Mouse (Mus musculus) hindbrain, embryonic 12.5 days (tissue): Measurements from ENCODE around the gene Dcps. TPM values are rescaled to one million over a fixed set of nuclear protein-coding genes. Genes with fewer than 3 reads are reported as not detected.
A peak's percentile ranks its signal among the peaks of the same experiment; 100 is the strongest.
"Not testable (repeated sequence)": the region's sequence is repeated elsewhere in the genome, so short reads cannot be mapped to it uniquely, and the experiment has no call there.

Experiments
- ATAC-seq: fragments of 200-750 bp; cut with Nextera tagmentation; 2 replicates; pipeline ENCODE4 v1.8.0; 2017; ENCODE audit warnings: moderate TSS enrichment; ENCODE audit not compliant: low FRiP score
- H3K27ac ChIP-seq: fragments of 300-500 bp; sonication (generic); 2 replicates; pipeline ENCODE4 v1.5.1; 2016; ENCODE audit warnings: mild to moderate bottlenecking
- H3K27me3 ChIP-seq: fragments of 300-500 bp; sonication (generic); 2 replicates; pipeline ENCODE4 v1.6.1; 2016; ENCODE audit warnings: mild to moderate bottlenecking
- H3K36me3 ChIP-seq: fragments of 300-500 bp; sonication (generic); 2 replicates; pipeline ENCODE4 v1.6.1; 2016; ENCODE audit warnings: mild to moderate bottlenecking
- H3K4me1 ChIP-seq: fragments of 300-500 bp; sonication (generic); 2 replicates; pipeline ENCODE4 v1.6.1; 2016
- H3K4me2 ChIP-seq: fragments of 300-500 bp; sonication (generic); replicated peaks from 2 replicates; pipeline ENCODE4 v1.6.1; 2016; ENCODE audit warnings: mild to moderate bottlenecking
- H3K4me3 ChIP-seq: fragments of 300-500 bp; sonication (generic); 2 replicates; pipeline ENCODE4 v1.5.1; 2016; ENCODE audit warnings: mild to moderate bottlenecking
- H3K9ac ChIP-seq: fragments of 300-500 bp; sonication (generic); 2 replicates; pipeline ENCODE4 v1.6.1; 2016; ENCODE audit warnings: mild to moderate bottlenecking, moderate library complexity
- H3K9me3 ChIP-seq: fragments of 300-500 bp; sonication (generic); replicated peaks from 2 replicates; pipeline ENCODE4 v1.6.1; 2016; ENCODE audit warnings: mild to moderate bottlenecking
- WGBS: fragments of 180-500 bp; shearing (Covaris S2); methylation state at CpG from one replicate; pipeline ENCODE4 v1.1.7; 2016; 5-methylcytosine and 5-hydroxymethylcytosine counted together
- polyA plus RNA-seq: library from polyadenylated mRNA; unstranded; fragments of >200 nt; fragmentation: Nextera tagmentation; extraction: Ambion mirVana; gene quantifications from 2 replicates; pipeline ENCODE4 v1.2.1, GENCODE M21; 2016

Gene Dcps
- polyA plus RNA-seq, 1 experiment from 2014 or later = 73.8 TPM

DNA sequence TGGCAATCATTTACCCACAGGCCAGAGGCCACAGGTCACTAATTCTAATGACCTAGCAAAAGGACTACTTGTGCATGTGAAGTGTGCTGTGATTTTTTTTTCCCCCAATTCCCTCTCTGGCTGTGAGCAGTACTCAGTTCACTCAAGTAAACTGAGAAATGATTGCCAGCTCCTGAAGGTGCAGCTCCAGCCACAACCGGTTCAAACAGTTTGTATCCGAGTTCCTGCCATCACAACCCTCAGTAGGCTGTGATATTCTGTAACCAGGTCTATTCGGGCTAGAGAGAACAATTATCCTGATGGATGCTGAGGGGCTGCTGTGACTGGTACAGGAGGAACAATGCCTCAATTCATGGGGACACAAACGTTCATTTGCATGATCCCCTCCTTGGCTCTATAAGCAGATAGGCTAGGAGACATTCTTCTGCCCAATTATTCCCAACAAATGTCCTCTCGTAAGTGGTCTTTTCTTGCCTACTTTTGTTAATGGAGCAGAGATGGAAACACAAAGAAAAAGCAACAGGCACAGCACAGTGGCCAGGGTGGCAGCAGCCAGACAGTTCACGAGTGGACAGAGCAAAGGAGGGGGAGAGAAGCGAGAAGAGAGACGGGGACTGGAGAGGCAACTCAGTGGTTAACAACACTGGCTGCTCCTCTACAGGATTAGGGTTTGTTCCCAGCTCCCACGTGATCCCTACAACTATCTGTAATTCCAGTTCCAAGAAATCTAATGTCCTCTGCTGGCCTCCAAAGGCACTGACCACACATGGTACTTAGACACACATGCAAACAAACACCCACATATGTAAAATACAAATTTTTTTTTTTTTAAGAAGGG, 8.8 kb downstream of the Dcps start:
- Histone ChIP-seq H3K9ac (no peak overlapping the region), H3K4me1 (peaks cover 9% of the 10 kb centered on the region), H3K4me2 (no peak overlapping the region), H3K4me3 (no peak overlapping the region), H3K27ac (peak overlapping the region; percentile 45), H3K36me3 (peaks cover 20% of the 10 kb centered on the region), H3K9me3 (no peaks in the 10 kb centered on the region), H3K27me3 (no peaks in the 10 kb centered on the region)
- ATAC-seq = peak; percentile 82
- WGBS = 28% methylated on average over 9 of the region's 9 CpGs

DNA sequence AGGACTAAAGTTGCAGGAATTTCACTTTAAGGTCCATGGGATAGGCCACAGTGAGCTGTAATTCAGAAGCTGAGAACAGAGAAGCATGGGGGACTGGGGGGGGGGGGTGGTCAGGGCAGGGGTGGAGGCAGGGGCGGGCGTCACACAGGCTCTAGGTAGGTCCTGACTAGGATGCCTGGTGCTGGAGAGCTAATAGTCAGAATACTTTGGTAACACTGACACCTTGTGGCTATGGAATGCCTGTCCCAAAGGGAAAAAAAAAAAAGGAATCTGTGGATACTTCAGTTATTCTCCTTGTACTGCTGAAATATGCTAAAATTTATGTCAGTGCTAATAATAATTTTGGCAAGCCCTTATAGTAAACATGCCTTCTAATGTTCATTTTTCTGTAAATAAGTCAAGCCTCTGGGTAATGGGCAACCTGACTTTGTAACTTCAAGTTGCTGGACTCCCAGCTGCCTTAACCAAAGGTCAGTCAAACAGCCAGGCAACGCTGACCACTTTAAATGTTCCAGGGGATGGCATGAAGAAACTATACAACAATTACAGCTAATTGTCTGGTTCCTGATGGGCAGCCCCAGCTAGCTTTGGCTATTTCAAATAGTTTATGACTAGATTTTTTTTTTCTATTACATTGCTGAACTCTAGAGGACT, 9.6 kb downstream of the Dcps start:
- H3K4me3 ChIP-seq = no peak overlapping the region
- H3K4me2 ChIP-seq = no peak overlapping the region
- H3K4me1 ChIP-seq = peaks cover 9% of the 10 kb centered on the region
- no peaks in the 10 kb centered on the region for H3K27me3 ChIP-seq
- H3K9ac ChIP-seq = no peak overlapping the region
- 0 out of 2 replicates have a peak, but pooled peaks have one; percentile 23 for ATAC-seq
- no peak overlapping the region for H3K27ac ChIP-seq
- H3K36me3 ChIP-seq = peaks cover 20% of the 10 kb centered on the region
- no peaks in the 10 kb centered on the region for H3K9me3 ChIP-seq
- WGBS = 22% methylated on average over 3 of the region's 3 CpGs

DNA sequence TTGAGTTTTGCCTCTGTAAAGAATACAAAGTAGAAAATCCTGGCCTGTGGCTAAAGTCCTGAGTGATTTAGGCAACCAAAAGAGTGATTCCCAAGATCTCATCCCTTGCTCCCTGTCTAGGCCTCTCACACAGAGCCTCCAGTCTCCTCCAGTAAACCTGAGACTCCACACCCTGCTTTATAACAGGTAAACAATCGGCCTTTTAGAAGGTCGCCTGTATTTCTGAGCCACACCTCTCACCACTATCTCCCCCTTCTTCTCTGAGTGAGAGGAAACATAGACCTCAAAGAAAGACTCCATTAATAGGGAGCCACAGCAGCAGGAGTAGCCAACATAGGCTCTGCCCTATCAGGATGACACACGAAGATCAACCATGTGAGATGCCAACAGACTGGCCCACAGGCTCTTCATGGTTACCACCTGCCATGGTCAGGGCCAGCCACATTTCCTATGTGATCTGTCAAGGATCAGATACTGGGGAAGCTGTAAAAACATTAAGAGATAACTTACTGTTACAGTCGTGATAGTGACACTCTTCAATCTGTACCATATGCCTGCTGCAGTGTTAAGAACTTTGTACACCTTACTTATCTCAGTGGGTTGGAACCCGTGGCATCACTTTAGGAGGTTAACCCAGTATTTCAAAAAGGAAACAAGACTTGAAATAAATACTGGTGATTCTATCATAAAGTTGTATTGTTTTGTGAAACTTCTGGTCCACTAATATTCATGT, 11.6 kb downstream of the Dcps start:
- peaks cover 6% of the 10 kb centered on the region for H3K36me3 ChIP-seq
- ATAC-seq = no peak
- H3K9me3 ChIP-seq = no peaks in the 10 kb centered on the region
- H3K4me2 ChIP-seq = no peak overlapping the region
- WGBS = 82% methylated on average over 5 of the region's 5 CpGs
- no peak overlapping the region for H3K9ac ChIP-seq
- no peak overlapping the region for H3K4me3 ChIP-seq
- H3K4me1 ChIP-seq = peaks cover 9% of the 10 kb centered on the region
- no peak overlapping the region for H3K27ac ChIP-seq
- H3K27me3 ChIP-seq = no peaks in the 10 kb centered on the region

DNA sequence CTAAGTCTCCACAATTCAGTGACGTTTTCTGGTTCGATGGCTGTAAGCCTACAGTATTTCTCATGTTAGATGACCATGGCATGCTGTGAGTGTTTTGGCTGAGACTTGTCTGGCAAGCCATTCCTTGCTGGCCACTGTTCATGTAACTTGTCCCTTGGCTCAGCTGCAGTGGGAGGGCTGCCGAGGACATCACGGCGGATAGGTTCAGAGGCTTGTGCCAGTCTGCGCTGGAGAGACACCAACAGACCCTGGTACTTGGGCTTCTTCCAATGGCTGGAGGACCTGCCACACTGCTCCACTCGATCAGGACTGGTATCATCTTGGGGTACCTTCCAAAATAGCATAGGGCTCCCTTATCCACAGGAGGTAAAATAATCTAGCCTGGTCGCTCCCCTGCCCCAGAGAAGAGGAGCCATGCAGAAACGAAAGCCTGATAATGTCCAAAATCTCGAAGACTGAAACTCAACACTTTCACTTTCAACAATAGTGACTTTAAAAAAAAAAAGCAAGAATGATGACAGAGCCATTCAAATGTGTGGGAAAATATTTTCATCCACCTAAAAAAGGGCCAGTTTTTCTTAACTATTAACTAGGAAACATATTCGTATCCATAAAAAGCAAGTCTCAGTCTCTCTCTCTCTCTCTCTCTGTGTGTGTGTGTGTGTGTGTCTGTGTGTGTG, 12.7 kb downstream of the Dcps start:
- H3K4me3 ChIP-seq = no peak overlapping the region
- H3K27ac ChIP-seq = no peak overlapping the region
- WGBS = 91% methylated on average over 11 of the region's 11 CpGs
- ATAC-seq = no peak
- H3K4me1 ChIP-seq = peaks cover 9% of the 10 kb centered on the region
- H3K4me2 ChIP-seq = no peak overlapping the region
- no peak overlapping the region for H3K9ac ChIP-seq
- H3K9me3 ChIP-seq = no peaks in the 10 kb centered on the region
- H3K27me3 ChIP-seq = no peaks in the 10 kb centered on the region
- H3K36me3 ChIP-seq = peaks cover 6% of the 10 kb centered on the region

DNA sequence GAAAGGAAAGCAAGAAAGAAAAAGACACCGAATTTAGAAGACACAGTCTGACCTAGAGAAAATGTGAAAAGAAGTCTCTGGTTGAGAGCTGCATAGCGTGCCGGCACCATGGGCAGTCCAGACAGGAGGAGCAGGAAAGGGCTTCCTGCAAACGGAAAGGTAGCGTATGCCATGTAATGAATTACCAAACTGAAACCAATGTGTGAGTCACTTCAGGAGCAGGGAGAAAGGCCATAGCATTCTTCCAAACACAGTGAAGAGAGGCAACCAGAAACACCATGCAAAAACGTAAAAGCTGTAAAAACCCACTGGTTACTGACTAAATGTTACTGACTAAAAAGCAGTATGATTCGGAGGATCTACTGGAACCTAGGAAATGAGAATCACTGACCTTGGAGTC, 14.1 kb downstream of the Dcps start:
- Histone ChIP-seq H3K4me3 (no peak overlapping the region), H3K9me3 (no peaks in the 10 kb centered on the region), H3K4me1 (no peaks in the 10 kb centered on the region), H3K36me3 (peaks cover 6% of the 10 kb centered on the region), H3K9ac (no peak overlapping the region), H3K4me2 (no peak overlapping the region), H3K27me3 (no peaks in the 10 kb centered on the region), H3K27ac (no peak overlapping the region)
- ATAC-seq = no peak
- 87% methylated on average over 7 of the region's 7 CpGs for WGBS

DNA sequence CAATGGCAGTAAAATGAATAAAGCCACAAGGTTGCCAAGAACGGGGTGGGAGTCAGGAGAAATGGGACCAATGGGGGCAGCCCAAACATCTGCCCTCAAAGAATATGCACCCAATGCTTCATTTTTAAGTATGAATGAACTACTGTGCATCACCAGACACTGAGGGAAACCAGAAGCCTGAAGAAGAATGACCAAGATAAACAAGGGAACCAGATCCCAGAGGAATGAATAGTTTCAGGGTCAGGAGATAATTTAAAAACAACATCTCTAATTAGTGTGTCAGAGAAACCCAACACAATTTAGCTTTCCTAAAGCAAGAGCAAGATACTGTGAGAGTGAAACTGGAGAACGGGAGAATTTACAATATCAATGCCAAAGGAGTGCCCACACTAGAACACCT, 15.2 kb downstream of the Dcps start:
- WGBS = 76% methylated on average over 2 of the region's 2 CpGs
- no peaks in the 10 kb centered on the region for H3K4me1 ChIP-seq
- no peaks in the 10 kb centered on the region for H3K9me3 ChIP-seq
- H3K4me3 ChIP-seq = no peak overlapping the region
- no peak overlapping the region for H3K27ac ChIP-seq
- no peaks in the 10 kb centered on the region for H3K27me3 ChIP-seq
- H3K4me2 ChIP-seq = no peak overlapping the region
- H3K9ac ChIP-seq = no peak overlapping the region
- peaks cover 6% of the 10 kb centered on the region for H3K36me3 ChIP-seq
- ATAC-seq = no peak

DNA sequence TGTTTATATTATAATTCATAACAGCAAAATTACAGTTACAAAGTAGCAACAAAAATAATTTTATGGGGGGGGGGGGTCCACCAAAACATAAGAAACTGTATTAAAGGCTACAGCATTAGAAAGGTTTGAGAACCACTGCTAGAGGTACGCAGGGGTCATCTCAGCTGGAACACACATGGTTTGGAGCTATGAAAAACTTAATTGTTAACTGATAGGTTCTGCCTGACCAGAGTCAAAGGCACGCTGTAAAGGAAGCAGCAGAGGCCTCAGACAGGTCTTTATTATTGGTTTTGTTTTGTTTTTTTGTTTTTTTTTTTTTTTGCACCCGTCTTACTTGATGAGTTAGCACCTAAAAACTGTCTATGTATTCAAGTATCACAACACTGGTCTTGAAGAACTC, 17.4 kb downstream of the Dcps start:
- Histone ChIP-seq H3K9ac (no peak overlapping the region), H3K4me3 (no peak overlapping the region), H3K27ac (no peak overlapping the region), H3K27me3 (no peaks in the 10 kb centered on the region), H3K9me3 (no peaks in the 10 kb centered on the region), H3K4me1 (no peaks in the 10 kb centered on the region), H3K36me3 (peaks cover 6% of the 10 kb centered on the region), H3K4me2 (no peak overlapping the region)
- ATAC-seq = no peak
- 82% methylated on average over 3 of the region's 3 CpGs for WGBS

DNA sequence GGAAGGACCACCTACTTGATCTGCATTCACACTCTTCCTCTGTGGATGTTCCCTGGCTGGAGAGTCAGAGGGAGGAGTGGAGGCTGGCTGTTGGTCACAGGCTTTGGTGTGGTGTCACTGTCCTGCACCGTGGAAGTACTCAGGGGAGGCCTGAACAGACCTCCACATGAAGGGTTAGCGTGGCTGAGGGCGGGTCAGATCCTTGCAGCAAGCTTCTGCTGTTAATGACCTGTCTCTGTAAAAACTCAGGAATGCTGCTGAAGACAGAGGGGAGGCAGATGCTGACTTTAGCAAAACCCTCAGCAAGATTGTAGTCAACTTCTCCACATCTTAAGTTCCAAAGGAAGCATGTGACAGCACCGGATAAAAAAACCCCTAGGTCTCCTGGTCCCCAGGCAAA, 19.0 kb downstream of the Dcps start:
- no peak overlapping the region for H3K27ac ChIP-seq
- no peak overlapping the region for H3K4me2 ChIP-seq
- no peak overlapping the region for H3K9ac ChIP-seq
- ATAC-seq = no peak
- H3K9me3 ChIP-seq = no peaks in the 10 kb centered on the region
- no peaks in the 10 kb centered on the region for H3K27me3 ChIP-seq
- WGBS = 82% methylated on average over 4 of the region's 4 CpGs
- no peaks in the 10 kb centered on the region for H3K36me3 ChIP-seq
- no peaks in the 10 kb centered on the region for H3K4me1 ChIP-seq
- no peak overlapping the region for H3K4me3 ChIP-seq

DNA sequence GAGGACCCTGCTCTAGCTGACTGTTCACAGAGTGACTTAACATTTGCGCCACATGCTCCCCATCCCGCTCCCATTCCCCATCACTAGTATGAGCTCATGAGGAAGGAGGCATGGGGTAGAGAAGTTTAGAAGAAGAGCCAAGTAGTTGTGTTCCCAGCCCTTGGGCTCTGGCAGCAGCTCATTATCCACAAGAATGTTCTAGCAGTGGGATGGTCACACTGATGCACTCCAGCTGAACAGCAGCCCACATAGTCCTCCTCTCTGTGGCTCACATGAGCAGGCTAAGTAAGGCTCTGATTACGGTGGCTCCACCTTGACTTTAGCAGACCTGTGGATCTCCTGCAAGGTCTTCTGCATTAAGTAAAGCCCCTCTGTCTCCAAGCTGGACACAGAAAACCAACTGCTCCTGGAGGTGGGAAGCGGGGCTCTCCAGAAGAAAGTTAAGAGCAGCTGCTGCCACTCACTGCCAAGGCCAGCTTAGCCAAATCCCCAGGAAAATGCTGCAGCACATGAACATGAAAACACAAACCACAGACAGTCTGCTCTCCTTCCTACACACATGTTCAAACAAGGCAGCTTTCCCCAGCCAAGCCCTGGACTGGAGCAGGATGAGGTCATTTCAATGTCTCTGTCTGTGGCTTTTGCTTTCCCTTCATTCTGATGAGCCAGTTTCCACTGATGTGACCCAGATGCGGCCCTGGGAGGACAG, 19.7 kb downstream of the Dcps start:
- no peak overlapping the region for H3K4me2 ChIP-seq
- no peaks in the 10 kb centered on the region for H3K9me3 ChIP-seq
- H3K4me1 ChIP-seq = no peaks in the 10 kb centered on the region
- ATAC-seq = no peak
- no peak overlapping the region for H3K27ac ChIP-seq
- WGBS = 89% methylated on average over 5 of the region's 5 CpGs
- no peak overlapping the region for H3K4me3 ChIP-seq
- no peak overlapping the region for H3K9ac ChIP-seq
- H3K27me3 ChIP-seq = no peaks in the 10 kb centered on the region
- H3K36me3 ChIP-seq = no peaks in the 10 kb centered on the region

DNA sequence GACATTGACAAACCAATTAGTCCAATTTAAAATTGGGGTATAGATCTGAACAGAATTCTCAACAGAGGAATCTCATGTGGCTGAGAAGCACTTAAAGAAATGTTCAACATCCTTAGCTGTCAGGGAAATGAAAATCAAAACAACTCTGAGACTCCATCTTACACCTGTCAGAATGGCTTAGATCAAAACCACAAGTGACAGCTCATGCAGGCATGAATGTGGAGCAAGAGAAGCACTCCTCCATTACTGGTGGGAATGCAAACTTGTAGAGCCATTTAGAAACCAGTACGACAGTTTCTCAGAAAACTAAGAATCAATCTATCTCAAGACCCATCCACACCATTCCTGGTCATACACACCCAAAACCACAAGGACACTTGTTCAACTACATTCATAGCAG, 22.9 kb downstream of the Dcps start:
- Histone ChIP-seq H3K9ac (no peak overlapping the region), H3K27me3 (no peaks in the 10 kb centered on the region), H3K4me1 (no peaks in the 10 kb centered on the region), H3K36me3 (no peaks in the 10 kb centered on the region), H3K4me3 (no peak overlapping the region), H3K4me2 (no peak overlapping the region), H3K27ac (no peak overlapping the region), H3K9me3 (no peaks in the 10 kb centered on the region)
- WGBS = 87% methylated on average over 1 of the region's 1 CpGs
- no peak for ATAC-seq

DNA sequence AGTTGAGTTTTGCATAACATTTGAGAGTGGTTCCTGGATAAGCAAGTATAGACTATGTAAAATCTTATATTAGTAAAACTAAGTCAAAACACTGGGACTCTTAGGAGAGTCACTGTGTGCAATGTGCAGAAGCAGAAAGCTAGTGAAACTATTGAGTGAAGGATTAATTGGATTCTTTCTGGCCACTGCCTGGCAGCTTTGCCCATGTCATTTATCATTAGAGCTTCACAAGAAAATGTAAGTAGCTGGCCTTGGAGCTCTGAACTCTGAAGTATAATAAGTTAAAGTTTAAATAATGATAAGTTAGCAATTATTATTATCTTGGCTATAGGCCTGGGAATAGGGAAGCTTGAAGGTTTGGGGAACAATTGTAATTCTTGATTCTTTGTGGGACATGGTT, 27.0 kb downstream of the Dcps start:
- H3K4me2 ChIP-seq, H3K9me3 ChIP-seq, H3K9ac ChIP-seq, ATAC-seq, H3K4me1 ChIP-seq, H3K4me3 ChIP-seq, H3K27me3 ChIP-seq, H3K27ac ChIP-seq, H3K36me3 ChIP-seq: not testable (repeated sequence)

DNA sequence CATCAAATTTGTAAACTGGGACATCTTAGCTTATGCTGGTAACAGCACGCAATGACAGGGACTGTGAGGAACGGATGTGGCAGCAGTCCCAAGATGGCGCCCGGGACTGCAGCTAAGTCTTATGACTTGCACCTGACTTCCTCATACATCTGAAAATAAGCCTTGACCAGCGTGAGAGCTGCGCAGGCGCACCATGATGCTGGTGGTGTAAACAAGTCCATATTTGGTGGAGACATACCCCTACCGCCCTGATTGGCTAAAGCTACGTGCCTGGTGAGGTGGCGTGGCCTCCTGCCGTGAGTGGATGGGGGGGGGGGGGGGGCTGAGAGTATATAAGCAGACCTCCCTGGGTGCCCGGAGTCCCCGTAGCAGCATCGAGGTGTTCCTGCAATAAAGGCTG, 28.6 kb downstream of the Dcps start:
- not testable (repeated sequence) for ATAC-seq, H3K36me3 ChIP-seq, H3K27me3 ChIP-seq, H3K4me3 ChIP-seq, H3K9me3 ChIP-seq, H3K4me2 ChIP-seq, H3K9ac ChIP-seq, H3K4me1 ChIP-seq, H3K27ac ChIP-seq
- WGBS = 93% methylated on average over 14 of the region's 14 CpGs
